Comparison of ENCODE assay signal across 12 mouse cellular contexts in genomic region chr3:137869395-137869794, GRCm38 (mm10). TPM values are rescaled to one million over a fixed set of nuclear protein-coding genes. Genes with fewer than 3 reads are reported as not detected.
DNase-seq lines count a peak whose midpoint lies in the region; ATAC-seq and TF ChIP-seq lines count a peak whose summit lies in the region.
"Had no signal": no experiment of that assay in that cellular context is flagged by ENCODE, and none has a peak within 500 bp of the region (broad histone marks: within the 10 kb centered on the region; RNA-seq: fewer than 3 reads in every experiment).

No protein-coding gene starts in this region.

- no peak for TF ChIP-seq CTCF in liver, adult 2 months (IDR thresholded peaks at IDR 0.05; ENCODE audit: low read depth, low read length)
- no peak for TF ChIP-seq CTCF in liver, postnatal 0 days (IDR thresholded peaks at IDR 0.05; ENCODE audit: low read depth)
- TF ChIP-seq CTCF in CH12.LX (conservative IDR thresholded peaks at IDR 0.05 in 1 of 2, IDR thresholded peaks at IDR 0.05 in 1 of 2; ENCODE audit: low read depth in 2 of 2, low read length in 2 of 2), result no peak

- TF ChIP-seq RAD21 in CH12.LX (IDR thresholded peaks at IDR 0.05; ENCODE audit: low read depth, low read length), result no peak

- intact Hi-C loops in heart, postnatal 14 days (cut with DNase I), result loop anchor here (5.0 kb wide), 2 partner anchors 92 to 1147 kb away; no protein-coding TSS in a partner anchor

- in situ Hi-C loops in CH12.LX (cut with MboI; ENCODE audit: low pct_ligation_motif_present, low pct_unique_long_range_greater_than_20kb, low sequenced_read_pairs), result loop anchor here (5.0 to 10.0 kb wide), 2 partner anchors 48 to 275 kb away; partner anchors contain the start of genes Lamtor3, Mttp and Trmt10a

- H3K4me1 ChIP-seq in heart, embryonic 15.5 days (replicated peaks), result peaks cover 17% of the 10 kb centered on the region
- H3K4me1 ChIP-seq in liver, adult 2 months (ENCODE audit: control insufficient read depth, insufficient read depth, low read length), result peaks cover 2% of the 10 kb centered on the region
- H3K4me1 ChIP-seq in liver, postnatal 0 days (ENCODE audit: insufficient read depth), result peaks cover 17% of the 10 kb centered on the region
- H3K4me1 ChIP-seq in CH12.LX (ENCODE audit: control insufficient read depth in 1 of 2, insufficient read depth in 2 of 2), result peaks cover 5 to 31% of the 10 kb centered on the region in 2 experiments
- H3K4me1 ChIP-seq in liver, embryonic 13.5 days (replicated peaks), result peaks cover 26% of the 10 kb centered on the region
- peaks cover 14% of the 10 kb centered on the region for H3K4me1 ChIP-seq in forebrain, embryonic 16.5 days (replicated peaks; ENCODE audit: control insufficient read depth, insufficient read depth, low read length)

- TF ChIP-seq EP300 in liver, postnatal 0 days (IDR thresholded peaks at IDR 0.05; ENCODE audit: low read depth), result no peak
- 0 out of 2 replicates have a peak, but pooled peaks have one; percentile 20 for TF ChIP-seq EP300 in CH12.LX (IDR thresholded peaks at IDR 0.05; ENCODE audit: low read length)

- no peaks in the 10 kb centered on the region for H3K27me3 ChIP-seq in heart, embryonic 15.5 days
- no peaks in the 10 kb centered on the region for H3K27me3 ChIP-seq in liver, adult 2 months (ENCODE audit: control insufficient read depth, insufficient read depth, low read length)
- no peaks in the 10 kb centered on the region for H3K27me3 ChIP-seq in liver, postnatal 0 days (ENCODE audit: insufficient read depth, low read length)
- H3K27me3 ChIP-seq in CH12.LX (replicated peaks), result no peaks in the 10 kb centered on the region
- no peaks in the 10 kb centered on the region for H3K27me3 ChIP-seq in liver, embryonic 13.5 days
- H3K27me3 ChIP-seq in forebrain, embryonic 16.5 days (replicated peaks; ENCODE audit: control insufficient read depth, insufficient read depth, low read length), result no peaks in the 10 kb centered on the region
- H3K27me3 ChIP-seq: Patski had no signal

- peak overlapping the region; percentile 80; the same call in 1 of the 2 replicates for H3K4me2 ChIP-seq in heart, embryonic 15.5 days
- H3K4me2 ChIP-seq in liver, postnatal 0 days (ENCODE audit: low read depth, low read length), result no peak overlapping the region
- peak overlapping the region; percentile 24; the same call in 1 of the 2 replicates for H3K4me2 ChIP-seq in CH12.LX (ENCODE audit: insufficient read depth, low read depth, poor library complexity, severe bottlenecking)
- H3K4me2 ChIP-seq in liver, embryonic 13.5 days, result 0 out of 2 replicates have a peak overlapping the region, but pooled peaks have one; percentile 30
- no peak overlapping the region for H3K4me2 ChIP-seq in forebrain, embryonic 16.5 days (ENCODE audit: low read length)

- DNase-seq in heart, postnatal 14 days, result no peak
- DNase-seq in liver, adult 2 months (ENCODE audit: extremely low read depth, low read depth, low spot score), result peak; percentile 39
- DNase-seq in liver, postnatal 0 days, result no peak
- DNase-seq in CH12.LX (ENCODE audit: extremely low read depth), result no peak
- no peak for DNase-seq in liver, embryonic 13.5 days
- no peak for DNase-seq in thymus, adult 18-20 months
- DNase-seq: adrenal gland, adult 8-10 months; cerebellum, postnatal 36 days had no signal

- peaks cover 3% of the 10 kb centered on the region; the same call in 1 of the 2 replicates for H3K79me2 ChIP-seq in liver, adult 2 months (ENCODE audit: control insufficient read depth, insufficient read depth, low read length)
- H3K79me2 ChIP-seq in CH12.LX (replicated peaks; ENCODE audit: control insufficient read depth, extremely low read depth, insufficient read depth, poor library complexity, severe bottlenecking), result peaks cover 45% of the 10 kb centered on the region

- no peak overlapping the region for H3K9ac ChIP-seq in heart, embryonic 15.5 days
- H3K9ac ChIP-seq in liver, adult 2 months (ENCODE audit: low read depth, low read length), result no peak overlapping the region
- no peak overlapping the region for H3K9ac ChIP-seq in liver, postnatal 0 days (replicated peaks)
- H3K9ac ChIP-seq in CH12.LX (ENCODE audit: insufficient read depth, low read depth), result peak overlapping the region; percentile 93; the same call in 1 of the 2 replicates
- no peak overlapping the region for H3K9ac ChIP-seq in liver, embryonic 13.5 days
- H3K9ac ChIP-seq in forebrain, embryonic 16.5 days (replicated peaks; ENCODE audit: low read depth, low read length), result no peak overlapping the region

- no peaks in the 10 kb centered on the region for H3K9me3 ChIP-seq in heart, embryonic 15.5 days (replicated peaks)
- H3K9me3 ChIP-seq in liver, postnatal 0 days (ENCODE audit: low read length), result no peaks in the 10 kb centered on the region
- no peaks in the 10 kb centered on the region for H3K9me3 ChIP-seq in CH12.LX (replicated peaks; ENCODE audit: low read length)
- H3K9me3 ChIP-seq in liver, embryonic 13.5 days (replicated peaks), result no peaks in the 10 kb centered on the region
- H3K9me3 ChIP-seq in forebrain, embryonic 16.5 days (ENCODE audit: control insufficient read depth, low read length), result no peaks in the 10 kb centered on the region

- ATAC-seq in heart, embryonic 15.5 days (replicated peaks; ENCODE audit: insufficient number of reproducible peaks, insufficient read depth, low FRiP score, low read depth), result no peak
- no peak for ATAC-seq in liver, postnatal 0 days
- no peak for ATAC-seq in liver, embryonic 13.5 days (ENCODE audit: low read depth)
- no peak for ATAC-seq in forebrain, embryonic 16.5 days
- ATAC-seq: CD4-positive, CD25-positive, alpha-beta regulatory T cell, adult 4 months; Patski had no signal

- H3K4me3 ChIP-seq in heart, embryonic 15.5 days, result no peak overlapping the region
- H3K4me3 ChIP-seq in liver, adult 2 months (ENCODE audit: insufficient read depth, low read depth, low read length), result no peak overlapping the region
- H3K4me3 ChIP-seq in liver, postnatal 0 days (ENCODE audit: low read depth, low read length), result no peak overlapping the region
- H3K4me3 ChIP-seq in CH12.LX (replicated peaks in 1 of 3; ENCODE audit: low read depth in 2 of 3, low read length in 2 of 3, poor library complexity in 1 of 3), result no peak overlapping the region
- no peak overlapping the region for H3K4me3 ChIP-seq in liver, embryonic 13.5 days (replicated peaks)
- no peak overlapping the region for H3K4me3 ChIP-seq in forebrain, embryonic 16.5 days (replicated peaks; ENCODE audit: low read length)

- H3K36me3 ChIP-seq in heart, embryonic 15.5 days, result peaks cover 4% of the 10 kb centered on the region; the same call in 1 of the 2 replicates
- 0 out of 2 replicates have a peak, but pooled peaks cover 3% of the 10 kb centered on the region for H3K36me3 ChIP-seq in liver, adult 2 months (ENCODE audit: control insufficient read depth, insufficient read depth, low read length)
- H3K36me3 ChIP-seq in liver, postnatal 0 days (replicated peaks; ENCODE audit: insufficient read depth, low read length), result peaks cover 8% of the 10 kb centered on the region
- H3K36me3 ChIP-seq in CH12.LX (replicated peaks in 1 of 2; ENCODE audit: control insufficient read depth in 1 of 2, insufficient read depth in 1 of 2, low read length in 1 of 2), result peaks cover 10 to 28% of the 10 kb centered on the region in 2 experiments
- peaks cover 13% of the 10 kb centered on the region for H3K36me3 ChIP-seq in liver, embryonic 13.5 days
- H3K36me3 ChIP-seq in forebrain, embryonic 16.5 days (ENCODE audit: control insufficient read depth, insufficient read depth), result no peaks in the 10 kb centered on the region

- no peak for TF ChIP-seq POLR2A in liver, adult 2 months (IDR thresholded peaks at IDR 0.05; ENCODE audit: extremely low read depth, insufficient read depth, low read length)
- no peak for TF ChIP-seq POLR2A in CH12.LX (IDR thresholded peaks at IDR 0.05; ENCODE audit: low read depth, low read length)

- WGBS in heart, embryonic 15.5 days, result 93% methylated on average over 9 of the region's 9 CpGs
- 94% methylated on average over 9 of the region's 9 CpGs for WGBS in liver, adult 2 months
- WGBS in liver, postnatal 0 days (ENCODE audit: insufficient replicate concordance), result 92% methylated on average over 9 of the region's 9 CpGs
- WGBS in liver, embryonic 13.5 days (ENCODE audit: insufficient replicate concordance), result 89% methylated on average over 9 of the region's 9 CpGs
- 92% methylated on average over 9 of the region's 9 CpGs for WGBS in forebrain, embryonic 16.5 days

- no peak overlapping the region for H3K27ac ChIP-seq in heart, embryonic 15.5 days
- H3K27ac ChIP-seq in liver, adult 2 months (replicated peaks; ENCODE audit: insufficient read depth, low read depth, low read length), result no peak overlapping the region
- no peak overlapping the region for H3K27ac ChIP-seq in liver, postnatal 0 days (ENCODE audit: low read depth)
- H3K27ac ChIP-seq in CH12.LX (ENCODE audit: insufficient read depth, low read depth), result no peak overlapping the region
- no peak overlapping the region for H3K27ac ChIP-seq in liver, embryonic 13.5 days
- no peak overlapping the region for H3K27ac ChIP-seq in forebrain, embryonic 16.5 days (ENCODE audit: low read length)

- dilution Hi-C loops in CH12.LX (cut with MboI; ENCODE audit: extremely low pct_ligation_motif_present, extremely low pct_unique_long_range_greater_than_20kb, low sequenced_read_pairs), result no loop called here

RNA-seq across cellular contexts. Expression of gene Dnajb14, which starts 1.9 kb away (rescaled TPM):
- 9.5 and 10.5 TPM in 2 replicates for polyA plus RNA-seq in heart, embryonic 15.5 days (2015; fragmentation: Nextera tagmentation; extraction: Ambion mirVana)
- total RNA-seq in heart, postnatal 14 days (2021), result 10 to 100 TPM; 10.9 to 11.0 TPM
- 5.9 and 6.2 TPM in 2 replicates for total RNA-seq in liver, adult 2 months (2014; rRNA removed)
- polyA plus RNA-seq in liver, adult 2 months (2012; rRNA removed), result 2.2 and 2.9 TPM in 2 replicates
- polyA plus RNA-seq in liver, postnatal 0 days (2015; fragmentation: Nextera tagmentation; extraction: Ambion mirVana), result 6.4 and 6.9 TPM in 2 replicates
- total RNA-seq in CH12.LX (2012; rRNA removed) (6.0 and 7.0 TPM in 2 replicates), CH12.LX (2014; rRNA removed) (2.8 and 2.9 TPM in 2 replicates)
- polyA plus RNA-seq in CH12.LX (2012; ENCODE audit: insufficient read length, low read depth), result 4.4 and 6.4 TPM in 2 replicates
- 5.7 and 6.0 TPM in 2 replicates for polyA plus RNA-seq in liver, embryonic 13.5 days (2015; fragmentation: Nextera tagmentation; extraction: Ambion mirVana)
- polyA plus RNA-seq in forebrain, embryonic 16.5 days (2015; fragmentation: Nextera tagmentation; extraction: Ambion mirVana), result 7.8 and 12.2 TPM in 2 replicates

RNA-seq across cellular contexts. Expression of gene H2afz, which starts 5.1 kb away (rescaled TPM):
- polyA plus RNA-seq in heart, embryonic 15.5 days (2015; fragmentation: Nextera tagmentation; extraction: Ambion mirVana), result 920 and 981 TPM in 2 replicates
- 10 to 100 TPM; 80.2 to 99.5 TPM for total RNA-seq in heart, postnatal 14 days (2021)
- total RNA-seq in liver, adult 2 months (2014; rRNA removed), result 134 and 180 TPM in 2 replicates
- 113 and 141 TPM in 2 replicates for polyA plus RNA-seq in liver, adult 2 months (2012; rRNA removed)
- 651 and 676 TPM in 2 replicates for polyA plus RNA-seq in liver, postnatal 0 days (2015; fragmentation: Nextera tagmentation; extraction: Ambion mirVana)
- total RNA-seq in CH12.LX (2012; rRNA removed) (3,347 and 4,299 TPM in 2 replicates), CH12.LX (2014; rRNA removed) (4,409 and 4,907 TPM in 2 replicates)
- 3,496 and 4,006 TPM in 2 replicates for polyA plus RNA-seq in CH12.LX (2012; ENCODE audit: insufficient read length, low read depth)
- 1,513 and 1,730 TPM in 2 replicates for polyA plus RNA-seq in liver, embryonic 13.5 days (2015; fragmentation: Nextera tagmentation; extraction: Ambion mirVana)
- polyA plus RNA-seq in forebrain, embryonic 16.5 days (2015; fragmentation: Nextera tagmentation; extraction: Ambion mirVana), result 1,163 and 1,308 TPM in 2 replicates

RNA-seq across cellular contexts. Expression of gene Lamtor3, which starts 48.9 kb away (rescaled TPM):
- polyA plus RNA-seq in heart, embryonic 15.5 days (2015; fragmentation: Nextera tagmentation; extraction: Ambion mirVana), result 100 and 108 TPM in 2 replicates
- 10 to 100 TPM; 88.9 to 90.3 TPM for total RNA-seq in heart, postnatal 14 days (2021)
- total RNA-seq in liver, adult 2 months (2014; rRNA removed), result 24.5 and 26.8 TPM in 2 replicates
- polyA plus RNA-seq in liver, adult 2 months (2012; rRNA removed), result 10.8 and 11.1 TPM in 2 replicates
- polyA plus RNA-seq in liver, postnatal 0 days (2015; fragmentation: Nextera tagmentation; extraction: Ambion mirVana), result 44.3 and 46.5 TPM in 2 replicates
- total RNA-seq in CH12.LX (2012; rRNA removed) (146 and 169 TPM in 2 replicates), CH12.LX (2014; rRNA removed) (245 and 260 TPM in 2 replicates)
- polyA plus RNA-seq in CH12.LX (2012; ENCODE audit: insufficient read length, low read depth), result 147 and 155 TPM in 2 replicates
- 65.6 and 78.3 TPM in 2 replicates for polyA plus RNA-seq in liver, embryonic 13.5 days (2015; fragmentation: Nextera tagmentation; extraction: Ambion mirVana)
- polyA plus RNA-seq in forebrain, embryonic 16.5 days (2015; fragmentation: Nextera tagmentation; extraction: Ambion mirVana), result 141 and 145 TPM in 2 replicates

Comparison
In these comparisons a context has a peak if more than half of its experiments do, and no peak if none do; other contexts are left out.
1. H3K4me2 ChIP-seq: peak in heart, embryonic 15.5 days (single experiment), CH12.LX (single experiment) and liver, embryonic 13.5 days (single experiment); none in liver, postnatal 0 days (single experiment) and forebrain, embryonic 16.5 days (single experiment).